Mouse (Mus musculus) CH12.LX (cell line): Measurements from ENCODE around the gene Spaca7. TPM values are rescaled to one million over a fixed set of nuclear protein-coding genes. Genes with fewer than 3 reads are reported as not detected.
A peak's percentile ranks its signal among the peaks of the same experiment; 100 is the strongest.

ENCODE experiments used
- DNase-seq: peaks from one replicate; pipeline ENCODE4 v3.0.0-alpha.2; 2013; ENCODE audit errors: extremely low read depth
- H3K27ac ChIP-seq: 2 replicates; pipeline ENCODE4 v1.5.1; 2012; ENCODE audit warnings: low read depth, mild to moderate bottlenecking, control low read depth, moderate library complexity; ENCODE audit not compliant: insufficient read depth
- H3K27me3 ChIP-seq: replicated peaks from 2 replicates; pipeline ENCODE3; 2012; ENCODE audit warnings: inconsistent platforms
- H3K36me3 ChIP-seq, 2 experiments: replicated peaks in 1 of 2; 2 replicates each; pipeline versions ENCODE3 to v1.6.1; 2012; ENCODE audit warnings: inconsistent platforms in 1 of 2, low read length in 1 of 2, mild to moderate bottlenecking in 1 of 2, mixed read lengths in 1 of 2, moderate library complexity in 1 of 2; ENCODE audit not compliant: control insufficient read depth in 1 of 2, insufficient read depth in 1 of 2
- H3K4me1 ChIP-seq, 2 experiments: 2 replicates each; pipeline ENCODE4 v1.6.1; 2012; ENCODE audit warnings: inconsistent platforms in 1 of 2, moderate library complexity in 1 of 2; ENCODE audit not compliant: insufficient read depth in 2 of 2, control insufficient read depth in 1 of 2
- H3K4me2 ChIP-seq: 2 replicates; pipeline ENCODE4 v1.6.1; 2012; ENCODE audit warnings: low read depth, mild to moderate bottlenecking, control low read depth; ENCODE audit not compliant: poor library complexity, insufficient read depth, severe bottlenecking
- H3K4me3 ChIP-seq, 3 experiments: fragments of 150-350 bp in 1 of 3; sonication (generic) in 1 of 3; replicated peaks in 1 of 3; 2 replicates each; pipeline versions ENCODE3 to v1.5.1; 2011 to 2012; ENCODE audit warnings: low read depth in 2 of 3, low read length in 2 of 3, mild to moderate bottlenecking in 2 of 3, moderate library complexity in 2 of 3, control low read depth in 1 of 3, improper control_type of control experiment in 1 of 3, inconsistent platforms in 1 of 3, mixed read lengths in 1 of 3; ENCODE audit not compliant: poor library complexity in 1 of 3
- H3K79me2 ChIP-seq: replicated peaks from 2 replicates; pipeline ENCODE4 v1.6.1; 2012; ENCODE audit warnings: mild to moderate bottlenecking, moderate library complexity; ENCODE audit not compliant: control insufficient read depth, poor library complexity, insufficient read depth, severe bottlenecking; ENCODE audit errors: extremely low read depth
- H3K9ac ChIP-seq: 2 replicates; pipeline ENCODE4 v1.6.1; 2012; ENCODE audit warnings: low read depth, mild to moderate bottlenecking, control low read depth, moderate library complexity; ENCODE audit not compliant: insufficient read depth
- H3K9me3 ChIP-seq: replicated peaks from 2 replicates; pipeline ENCODE3; 2012; ENCODE audit warnings: low read length, inconsistent platforms, mixed read lengths
- BHLHE40 ChIP-seq: IDR thresholded peaks from 2 replicates; pipeline ENCODE4 v1.6.1; 2011; ENCODE audit warnings: mild to moderate bottlenecking, low read depth, low read length, improper control_type of control experiment
- CHD1 ChIP-seq: IDR thresholded peaks from 2 replicates; pipeline ENCODE4 v1.6.1; 2012; ENCODE audit warnings: low read depth, low read length, improper control_type of control experiment, inconsistent platforms
- CHD2 ChIP-seq: IDR thresholded peaks from 2 replicates; pipeline ENCODE4 v1.6.1; 2011; ENCODE audit warnings: low read length, improper control_type of control experiment
- CTCF ChIP-seq, 2 experiments: IDR thresholded peaks in 1 of 2; conservative IDR thresholded peaks in 1 of 2; 2 replicates each; pipeline ENCODE4 v1.5.1; 2011 to 2012; ENCODE audit warnings: low read depth in 2 of 2, low read length in 2 of 2, improper control_type of control experiment in 1 of 2, inconsistent platforms in 1 of 2, mild to moderate bottlenecking in 1 of 2, moderate library complexity in 1 of 2
- ELF1 ChIP-seq: IDR thresholded peaks from 2 replicates; pipeline ENCODE4 v1.6.1; 2014; ENCODE audit warnings: low read depth, mild to moderate bottlenecking, inconsistent platforms, low read length, improper control_type of control experiment
- JUN ChIP-seq: IDR thresholded peaks from 2 replicates; pipeline ENCODE4 v1.6.1; 2011; ENCODE audit warnings: low read depth, mild to moderate bottlenecking, low read length, improper control_type of control experiment, moderate library complexity; ENCODE audit not compliant: insufficient read depth
- JUND ChIP-seq: conservative IDR thresholded peaks from 2 replicates; pipeline ENCODE4 v1.6.1; 2011; ENCODE audit warnings: low read depth, low read length, improper control_type of control experiment
- MAX ChIP-seq: IDR thresholded peaks from 2 replicates; pipeline ENCODE4 v1.6.1; 2011; ENCODE audit warnings: low read length, improper control_type of control experiment
- MEF2A ChIP-seq: IDR thresholded peaks from 2 replicates; pipeline ENCODE4 v1.6.1; 2014; ENCODE audit warnings: low read depth, mild to moderate bottlenecking, inconsistent platforms, low read length, improper control_type of control experiment, borderline replicate concordance
- MXI1 ChIP-seq: IDR thresholded peaks from 2 replicates; pipeline ENCODE4 v1.6.1; 2011; ENCODE audit warnings: mild to moderate bottlenecking, low read depth, low read length, improper control_type of control experiment
- MYC ChIP-seq: IDR thresholded peaks from 2 replicates; pipeline ENCODE4 v1.6.1; 2011; ENCODE audit warnings: low read depth, mild to moderate bottlenecking, improper control_type of control experiment, low read length
- NELFE ChIP-seq: IDR thresholded peaks from 2 replicates; pipeline ENCODE4 v1.6.1; 2011; ENCODE audit warnings: low read depth, low read length, improper control_type of control experiment
- RAD21 ChIP-seq: IDR thresholded peaks from 2 replicates; pipeline ENCODE4 v1.6.1; 2011; ENCODE audit warnings: low read depth, mild to moderate bottlenecking, low read length, improper control_type of control experiment, moderate library complexity
- RCOR1 ChIP-seq: conservative IDR thresholded peaks from 2 replicates; pipeline ENCODE4 v1.6.1; 2012; ENCODE audit warnings: low read depth, mild to moderate bottlenecking, inconsistent platforms, low read length, improper control_type of control experiment
- SMC3 ChIP-seq: IDR thresholded peaks from 2 replicates; pipeline ENCODE4 v1.6.1; 2011; ENCODE audit warnings: low read depth, low read length, improper control_type of control experiment
- UBTF ChIP-seq: IDR thresholded peaks from 2 replicates; pipeline ENCODE4 v1.6.1; 2012; ENCODE audit warnings: low read depth, mild to moderate bottlenecking, inconsistent platforms, low read length, improper control_type of control experiment, moderate library complexity
- ZKSCAN1 ChIP-seq: IDR thresholded peaks from 2 replicates; pipeline ENCODE4 v1.6.1; 2012; ENCODE audit warnings: low read depth, inconsistent platforms, low read length, improper control_type of control experiment, borderline replicate concordance
- ZMIZ1 ChIP-seq: IDR thresholded peaks from 2 replicates; pipeline ENCODE4 v1.6.1; 2012; ENCODE audit warnings: low read depth, mild to moderate bottlenecking, inconsistent platforms, low read length, improper control_type of control experiment
- dilution Hi-C: fragments of 300-500 bp; cut with MboI; formaldehyde crosslinking; loops from 2 replicates; pipeline ENCODE4 v1.14.3; 2020; ENCODE audit warnings: low sequenced_read_pairs; ENCODE audit not compliant: extremely low pct_unique_long_range_greater_than_20kb, extremely low pct_ligation_motif_present
- in situ Hi-C: fragments of 300-500 bp; cut with MboI; formaldehyde crosslinking; loops from 3 replicates; pipeline ENCODE4 v1.14.3; 2019; ENCODE audit warnings: low sequenced_read_pairs, low pct_ligation_motif_present, low pct_unique_long_range_greater_than_20kb, mixed read lengths
- polyA plus RNA-seq: library from polyadenylated mRNA; unstranded; fragments of >175 nt; gene quantifications from 2 replicates; pipeline ENCODE4 v1.2.1, GENCODE M21; 2012; ENCODE audit warnings: low read depth; ENCODE audit not compliant: insufficient read length
- total RNA-seq, 2 experiments: library from RNA; depleted of rRNA; stranded (reverse); fragments of 300-350 nt in 1 of 2; fragments of >200 nt in 1 of 2; gene quantifications; 2 replicates each; pipeline ENCODE4 v1.2.3; 2012 to 2014

Spaca7 gene
- total and polyA plus RNA-seq, 3 experiments, result not detected

GRCm38 (mm10) chr8:12558786-12559185 is 14.0 kb upstream of the Spaca7 start:
- Histone ChIP-seq H3K27me3 (peaks cover 86% of the 10 kb centered on the region), H3K9ac (no peak overlapping the region), H3K4me3 (no peak overlapping the region), H3K27ac (no peak overlapping the region), H3K4me2 (no peak overlapping the region), H3K4me1 (no peaks in the 10 kb centered on the region), H3K79me2 (no peaks in the 10 kb centered on the region), H3K36me3 (no peaks in the 10 kb centered on the region), H3K9me3 (no peaks in the 10 kb centered on the region)
- no peak for TF ChIP-seq CTCF (conservative IDR thresholded peaks at IDR 0.05 in 1 of 2, IDR thresholded peaks at IDR 0.05 in 1 of 2; ENCODE audit: low read depth in 2 of 2, low read length in 2 of 2)
- in situ Hi-C loops (loop anchor here (25.0 kb wide), 1 partner anchor 596 kb away; no protein-coding TSS in a partner anchor), dilution Hi-C loops (no loop called here)
- DNase-seq, result no peak

GRCm38 (mm10) chr8:12561403-12561960 is 11.3 kb upstream of the Spaca7 start:
- no peak overlapping the region for H3K27ac ChIP-seq
- in situ Hi-C loops, result loop anchor here (25.0 kb wide), 1 partner anchor 599 kb away; no protein-coding TSS in a partner anchor
- no peak overlapping the region for H3K9ac ChIP-seq
- H3K4me3 ChIP-seq, result no peak overlapping the region
- H3K4me1 ChIP-seq, result no peaks in the 10 kb centered on the region
- no peaks in the 10 kb centered on the region for H3K79me2 ChIP-seq
- H3K9me3 ChIP-seq, result no peaks in the 10 kb centered on the region
- H3K36me3 ChIP-seq, result no peaks in the 10 kb centered on the region
- TF ChIP-seq SMC3 (peak; percentile 59), MYC (no peak), ZKSCAN1 (no peak), CHD1 (no peak), MXI1 (no peak), ELF1 (no peak), CHD2 (no peak), BHLHE40 (no peak), CTCF (conservative IDR thresholded peaks at IDR 0.05 in 1 of 2, IDR thresholded peaks at IDR 0.05 in 1 of 2; ENCODE audit: low read depth in 2 of 2, low read length in 2 of 2) (peak; percentile 35 to 73; a peak in 2 of 4 replicates), JUND (no peak), MEF2A (no peak), RCOR1 (no peak), ZMIZ1 (no peak), NELFE (no peak), UBTF (no peak), JUN (no peak), RAD21 (peak; percentile 44), MAX (no peak)
- peaks cover 78% of the 10 kb centered on the region for H3K27me3 ChIP-seq
- dilution Hi-C loops, result no loop called here
- H3K4me2 ChIP-seq, result no peak overlapping the region
- DNase-seq, result peak; percentile 45
